Mouse (Mus musculus): ENCODE measurements around the gene Col6a3. TPM values are rescaled to one million over a fixed set of nuclear protein-coding genes. Genes with fewer than 3 reads are reported as not detected.

The Col6a3 gene
- polyA plus RNA-seq (2012; rRNA removed) = 21.0 and 72.6 TPM in 2 replicates

GRCm38 (mm10) chr1:90843836-90844235, at the start of gene Col6a3:
TSS of gene Col6a3 (minus strand) at chr1:90843971.

Other genes with a start within 250 kb of the Col6a3 start
- gene Cops8, start 241.0 kb downstream of the Col6a3 start, polyA plus RNA-seq (2012; rRNA removed) = 116 and 127 TPM in 2 replicates
- 0.15 and 0.69 TPM in 2 replicates for gene Mlph, start 71.1 kb upstream of the Col6a3 start, polyA plus RNA-seq (2012; rRNA removed)
- gene Prlh, start 109.1 kb upstream of the Col6a3 start, polyA plus RNA-seq (2012; rRNA removed) = not detected in 2 replicates
- gene Rab17, start 125.7 kb upstream of the Col6a3 start, polyA plus RNA-seq (2012; rRNA removed) = 0.11 and 0.26 TPM in 2 replicates
- gene Lrrfip1, start 154.8 kb upstream of the Col6a3 start, polyA plus RNA-seq (2012; rRNA removed) = 30.5 and 35.7 TPM in 2 replicates

Data from central nervous system, embryonic 14 days (tissue).